Mouse (Mus musculus) right cerebral cortex, postnatal 36 days (tissue): ENCODE measurements at regions not wholly inside any gene's neighbourhood (a gene's known extent, or its start where the extent isn't known, plus 50 kb on each side); places are given as distances from the start of the nearest gene placed in this dataset.

ENCODE experiments used
- DNase-seq, 2 experiments: peaks; one replicate each; pipeline ENCODE4 v3.0.0; 2022; ENCODE audit warnings: low spot score in 2 of 2, mixed read lengths in 1 of 2

DNA sequence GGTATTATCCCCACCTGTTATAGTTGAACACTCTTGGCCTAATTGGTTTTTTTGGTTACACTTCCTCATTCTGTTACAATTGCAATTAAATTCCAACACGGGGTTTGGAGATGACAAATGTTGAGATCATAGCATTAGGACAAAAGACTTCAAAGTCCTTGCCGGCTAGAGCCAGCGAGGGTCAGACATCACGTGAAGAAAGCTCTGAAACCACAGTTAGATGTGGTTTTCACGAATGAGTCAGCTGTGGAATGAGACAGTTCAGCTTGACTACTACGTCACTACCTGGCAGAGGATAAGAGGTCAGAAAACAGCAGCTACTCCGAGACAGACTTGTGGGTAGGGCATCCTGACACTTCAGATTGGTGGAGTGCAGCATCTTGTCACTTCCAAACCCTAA is 55.5 kb upstream of the Trio start:
- no peak for DNase-seq

DNA sequence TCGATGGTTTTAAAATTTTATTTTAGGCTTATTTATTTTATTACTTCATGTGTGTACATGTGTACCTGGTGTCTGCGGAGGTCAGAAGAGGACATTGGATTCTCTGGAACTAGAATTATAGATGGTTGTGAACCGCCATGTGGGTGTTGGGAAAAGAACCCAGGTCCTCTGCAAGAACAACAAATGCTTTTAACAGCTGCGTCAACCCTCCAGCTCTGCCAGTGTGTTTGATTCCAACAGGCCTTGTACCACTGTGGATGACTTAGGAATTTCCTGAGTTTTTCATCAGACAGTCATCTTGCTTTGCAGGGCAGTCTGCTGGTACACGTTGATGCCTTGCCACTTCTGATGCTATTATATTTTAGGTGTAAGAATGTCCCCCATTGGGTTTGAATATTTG is 56.8 kb upstream of the Trio start:
- no peak for DNase-seq

DNA sequence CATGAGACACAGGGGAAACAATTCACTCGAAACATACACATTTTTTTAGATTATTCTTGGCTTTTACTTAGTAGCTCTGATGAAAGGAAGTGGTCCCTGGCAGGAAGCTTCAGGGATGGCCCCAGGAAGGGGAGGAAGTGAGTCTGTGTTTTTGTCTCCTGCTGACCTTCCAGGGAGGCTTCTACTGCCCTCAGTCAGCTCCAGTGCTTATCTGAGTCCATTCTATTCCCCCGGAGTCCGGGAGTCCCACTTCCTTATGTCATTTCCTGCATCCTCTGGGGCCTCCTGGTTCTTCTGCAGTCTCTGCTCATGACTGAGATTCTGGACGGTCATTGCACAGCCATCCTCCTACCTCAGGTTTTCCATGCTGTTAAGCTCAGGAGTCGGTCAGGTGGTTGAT is 80.3 kb upstream of the Trio start:
- no peak for DNase-seq

DNA sequence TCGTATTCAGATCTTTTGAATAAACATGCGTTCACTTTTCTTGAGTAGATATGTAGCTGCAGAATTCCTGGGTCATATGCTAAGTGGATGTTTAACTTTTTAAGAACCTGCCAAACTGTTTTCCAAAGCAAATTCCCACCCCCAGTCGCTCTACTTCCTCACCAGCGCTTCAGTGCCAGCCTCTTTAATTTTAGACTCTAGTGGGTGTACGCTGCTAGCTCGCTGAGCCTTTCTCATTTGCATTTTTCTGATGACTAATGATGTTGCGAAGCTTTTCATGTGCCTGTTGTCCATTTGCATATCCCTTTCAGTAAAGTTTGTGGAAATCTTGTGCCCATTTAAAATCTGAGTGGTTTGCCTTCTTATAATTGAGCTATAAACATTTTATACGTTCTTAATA is 84.3 kb upstream of the Trio start:
- peak; percentile 55 to 81 for DNase-seq

DNA sequence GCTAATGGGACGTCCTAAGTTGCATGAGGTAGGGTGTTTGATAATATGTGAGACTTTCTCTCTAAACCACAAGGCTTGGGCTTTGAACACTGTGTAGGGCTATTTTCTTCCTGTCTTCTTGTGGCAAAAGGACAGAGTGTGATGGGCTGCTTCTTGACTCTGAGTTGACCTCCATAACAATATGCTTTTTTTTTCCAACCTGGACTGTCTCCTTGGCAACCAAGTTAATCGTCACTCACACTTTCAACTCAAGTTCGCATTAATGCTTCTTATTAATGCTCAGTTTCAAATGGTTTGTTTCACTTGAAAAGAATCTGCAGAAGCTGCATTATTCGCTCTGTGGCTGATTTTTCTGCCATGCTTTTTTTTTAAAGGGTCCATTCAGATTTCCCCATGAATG is 87.8 kb upstream of the Trio start:
- DNase-seq = no peak

DNA sequence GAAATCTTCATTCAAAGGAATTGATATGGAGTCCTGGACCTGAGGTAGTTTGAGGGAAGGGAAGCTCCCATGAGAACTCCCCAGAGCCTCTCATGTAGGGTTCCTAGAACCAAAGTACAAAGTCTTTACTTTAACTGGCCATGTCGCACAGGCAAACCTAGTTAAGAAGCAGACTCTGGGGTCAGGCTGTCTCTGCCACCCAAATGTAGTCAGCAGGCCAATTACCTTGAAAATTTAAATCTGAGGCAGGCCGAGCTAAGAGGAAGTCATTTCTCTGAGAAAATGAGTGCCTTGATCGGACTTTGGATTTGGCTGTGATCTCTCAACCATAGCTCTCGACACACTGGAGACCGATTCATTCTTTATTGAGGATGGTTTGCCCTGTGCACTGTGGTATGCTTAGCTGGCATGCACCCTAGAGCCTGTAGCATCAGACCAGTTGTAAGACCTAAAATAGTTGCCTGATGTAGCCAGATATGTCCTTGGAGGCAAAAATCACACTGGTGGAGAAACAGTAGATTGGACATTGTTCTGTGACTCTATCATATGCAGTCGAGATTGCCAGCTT is 88.6 kb upstream of the Trio start:
- no peak for DNase-seq

DNA sequence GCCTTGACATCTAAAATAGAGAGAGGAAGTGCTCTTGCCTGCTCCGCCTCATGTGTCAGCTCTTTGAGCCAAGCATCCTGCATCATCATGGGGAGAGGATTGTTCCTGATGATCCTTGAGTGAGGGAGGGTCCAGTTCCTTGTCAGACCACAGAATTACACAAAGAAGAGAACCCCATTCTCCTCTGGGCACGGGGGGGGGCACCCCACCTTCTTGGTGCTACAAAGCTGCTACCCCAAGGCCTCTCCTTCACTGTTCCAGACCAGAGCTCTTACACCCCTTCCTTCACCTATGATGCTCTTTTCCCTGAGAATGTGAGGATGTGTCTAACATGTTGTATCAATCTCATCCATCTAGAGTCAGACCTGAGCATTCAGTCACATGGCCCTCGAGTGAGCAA is 76.7 kb upstream of the Dnah5 start:
- DNase-seq = no peak

DNA sequence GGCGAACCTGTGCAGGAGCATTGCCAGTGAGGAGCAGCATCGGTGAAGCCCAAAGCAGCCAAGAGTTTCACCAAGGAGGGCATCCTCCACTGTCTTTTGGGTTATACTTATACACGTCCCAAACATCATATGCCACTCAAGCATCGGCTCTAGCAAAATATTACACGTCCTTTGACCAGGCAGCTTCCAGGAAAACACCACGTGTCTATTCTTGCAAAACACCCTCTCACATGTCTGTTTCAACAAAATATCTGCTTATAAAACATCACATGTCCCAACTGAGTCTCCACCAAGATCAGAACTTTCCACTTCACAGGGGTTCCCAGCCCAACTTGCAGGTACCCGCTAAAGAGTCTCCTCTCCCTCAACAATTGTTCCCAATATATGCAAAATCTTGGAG is 74.0 kb upstream of the Dnah5 start:
- no peak for DNase-seq

DNA sequence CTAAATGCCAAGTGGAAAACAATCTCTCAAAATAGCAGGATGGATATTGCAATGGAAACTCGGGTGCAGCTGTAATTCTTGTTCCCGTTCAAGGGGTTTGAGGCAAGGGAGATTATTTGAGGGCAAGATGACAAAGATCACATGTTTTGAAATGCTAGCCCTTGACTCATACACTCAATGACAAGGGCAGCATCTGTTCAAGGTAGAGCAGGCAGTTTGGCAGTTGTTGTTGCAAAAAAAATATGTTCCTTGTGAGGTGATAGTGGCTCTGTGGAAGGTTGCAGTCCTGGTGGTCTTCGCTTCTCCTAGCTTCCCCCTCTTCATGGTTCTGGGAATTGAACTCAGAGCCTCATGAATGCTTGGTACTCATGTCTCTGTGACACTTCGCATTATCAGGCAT is 72.0 kb upstream of the Dnah5 start:
- DNase-seq = no peak

DNA sequence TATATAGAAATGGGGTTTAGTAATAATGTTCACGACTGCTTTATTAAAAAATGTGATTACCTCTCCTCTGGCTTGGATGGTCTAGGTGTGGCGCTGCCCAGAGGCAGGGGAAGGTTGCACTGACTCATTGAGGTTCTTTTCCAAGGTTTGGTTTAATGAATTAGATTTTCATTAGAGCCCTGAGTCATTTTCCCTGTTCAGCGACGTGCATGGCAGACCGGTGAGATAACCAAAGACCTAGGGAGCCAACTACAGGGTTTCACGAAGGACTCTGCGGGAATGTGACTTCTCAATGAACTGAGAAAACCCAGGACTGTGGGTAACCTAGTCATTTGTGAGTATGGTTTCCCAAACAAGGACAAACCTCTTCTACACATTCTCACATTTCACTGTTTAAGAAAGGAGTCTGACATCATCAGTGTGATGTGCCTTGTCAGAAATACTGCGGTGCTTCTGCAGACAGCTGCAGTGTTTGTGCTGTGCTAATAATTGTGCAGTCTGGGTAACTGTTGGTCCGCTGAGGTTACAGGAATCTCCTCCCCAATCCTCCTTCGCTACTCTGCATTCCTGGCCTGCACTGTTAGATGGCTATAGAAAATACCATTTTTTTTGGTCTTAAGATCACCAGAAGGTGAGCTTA is 70.3 kb upstream of the Dnah5 start:
- no peak for DNase-seq

DNA sequence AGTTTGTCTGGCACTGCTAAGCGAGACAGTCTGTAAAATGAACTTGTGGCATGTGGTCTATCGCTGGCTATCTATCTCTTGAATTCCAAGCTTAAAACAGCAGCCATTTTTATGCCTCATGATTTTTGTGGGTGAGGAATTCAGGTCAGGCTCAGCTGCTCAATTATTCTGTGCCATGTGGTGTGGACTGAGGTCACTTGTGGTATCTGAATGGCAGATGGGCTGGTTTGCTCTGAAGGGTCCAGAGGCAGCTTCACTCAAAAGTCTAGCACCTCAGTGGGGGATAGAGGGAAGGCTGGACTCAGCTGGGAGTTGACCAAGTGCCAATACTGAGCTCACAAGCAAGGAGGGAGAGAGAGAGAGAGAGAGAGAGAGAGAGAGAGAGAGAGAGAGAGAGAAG is 69.3 kb upstream of the Dnah5 start:
- no peak for DNase-seq

DNA sequence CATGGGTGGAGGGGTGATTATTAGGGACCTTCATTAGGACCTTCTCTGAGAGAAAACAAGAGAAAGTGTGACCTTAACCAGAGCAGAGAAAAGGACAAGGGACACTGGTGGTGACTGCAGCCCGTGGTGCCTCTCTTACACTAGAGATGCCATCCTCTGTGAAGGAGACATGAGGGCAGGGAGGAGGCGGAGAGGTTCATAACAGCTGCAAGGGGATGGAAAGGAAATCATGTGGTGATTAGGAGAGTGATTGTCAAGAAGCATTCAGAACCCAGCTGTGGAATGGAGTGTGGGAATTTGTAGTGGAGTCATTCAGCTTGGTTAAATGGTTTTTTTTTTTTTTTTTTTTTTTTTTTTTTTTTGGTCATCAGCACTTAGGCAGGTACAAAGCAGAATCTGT is 64.7 kb upstream of the Dnah5 start:
- DNase-seq = no peak

DNA sequence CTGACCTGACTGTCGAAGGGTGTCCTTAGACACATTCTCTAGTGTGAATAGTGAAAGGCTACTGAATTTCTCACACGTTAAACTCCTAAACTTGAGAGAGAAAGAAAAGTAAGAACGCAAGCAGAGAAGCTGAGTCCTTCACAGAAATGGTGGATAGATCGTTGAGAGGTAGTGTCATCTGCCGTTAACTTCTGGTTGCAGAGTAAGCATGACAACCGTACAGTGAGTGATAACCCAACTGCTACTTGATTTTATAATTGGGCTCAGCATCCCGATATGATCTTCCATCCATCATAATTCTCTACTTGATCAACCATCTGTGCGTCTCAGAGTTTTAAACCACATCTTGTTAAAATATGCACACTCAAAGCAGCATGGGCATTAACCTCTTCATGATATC is 63.3 kb upstream of the Dnah5 start:
- DNase-seq = no peak

DNA sequence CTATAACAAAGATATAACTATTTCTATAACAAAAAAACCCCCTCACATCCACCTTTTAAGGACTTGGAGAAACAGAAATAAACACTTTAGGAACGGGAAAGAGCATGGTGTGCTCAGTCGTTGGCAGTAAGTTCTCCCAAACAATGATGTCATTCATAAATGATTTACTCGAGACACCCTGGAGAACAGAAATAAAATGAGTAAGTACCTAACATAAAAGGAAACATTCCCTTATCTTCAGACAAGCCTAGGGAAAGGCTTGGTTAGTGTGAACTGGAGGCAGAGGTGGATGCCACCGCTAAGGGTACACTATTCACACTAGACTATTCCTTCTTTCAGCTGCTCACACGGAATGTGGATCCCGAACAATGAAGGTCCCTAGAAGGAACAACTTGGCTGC is 62.2 kb upstream of the Dnah5 start:
- no peak for DNase-seq

DNA sequence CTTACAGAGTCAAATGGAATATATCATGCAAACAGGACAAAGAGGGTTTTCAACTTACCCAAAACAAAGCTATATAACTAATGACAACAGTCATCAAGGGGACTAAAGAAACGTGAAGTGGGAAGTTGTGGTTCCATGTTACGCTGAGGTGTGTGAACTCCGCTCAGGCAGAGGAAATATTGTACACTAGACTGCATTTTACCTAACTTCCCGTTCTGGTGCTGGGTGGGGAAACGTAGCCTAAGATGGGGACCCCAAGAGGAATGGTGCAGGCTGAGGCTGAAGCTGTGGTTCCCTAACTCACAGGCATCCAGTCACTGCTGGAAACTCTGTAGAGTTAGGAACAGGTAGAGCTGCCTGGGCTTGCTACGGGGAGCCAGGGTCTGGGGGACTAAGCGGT is 59.3 kb upstream of the Dnah5 start:
- no peak for DNase-seq

DNA sequence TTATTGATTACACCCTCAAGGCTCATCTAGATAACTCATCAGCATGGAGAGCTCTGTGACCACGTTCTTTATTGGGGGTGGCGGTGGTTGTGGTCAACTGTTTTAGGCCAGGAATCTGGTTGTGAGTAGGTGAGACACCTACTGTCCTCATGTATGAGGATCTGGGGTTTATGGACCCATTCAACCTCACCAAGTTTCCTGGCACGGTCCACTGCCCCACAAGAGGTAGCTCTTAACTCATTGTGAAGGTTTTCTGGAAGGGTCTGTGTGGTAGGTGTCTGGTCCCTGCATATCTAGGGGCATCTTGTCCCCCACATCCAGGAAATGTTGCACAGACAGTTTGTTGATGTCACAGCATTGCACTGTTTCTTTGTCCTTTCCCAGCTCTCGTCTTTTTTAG is 58.7 kb upstream of the Dnah5 start:
- no peak for DNase-seq

DNA sequence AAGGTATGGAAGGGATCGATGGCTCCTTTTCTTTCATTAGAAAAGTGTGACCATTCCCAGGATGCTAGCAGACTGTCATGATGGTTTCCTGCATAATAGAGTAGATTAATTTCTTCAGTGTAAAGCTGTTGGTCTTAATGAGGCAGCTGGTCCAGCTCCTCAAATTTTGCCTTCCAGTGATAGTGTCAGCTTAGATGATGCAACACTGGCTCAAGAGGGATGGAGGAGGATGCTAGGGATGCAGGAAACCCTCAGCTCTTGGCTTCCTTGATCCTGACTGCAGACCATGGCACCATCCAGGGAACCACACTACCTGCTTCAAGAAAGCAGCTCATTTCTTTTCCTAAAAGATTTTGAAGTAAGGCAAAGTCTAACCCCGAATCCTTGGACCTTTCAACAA is 51.9 kb upstream of the Dnah5 start:
- no peak for DNase-seq
